Mouse (Mus musculus): ENCODE data around the gene Kcnk12.
A peak's percentile ranks its signal among the peaks of the same experiment; 100 is the strongest.

- TF ChIP-seq CTCF (IDR thresholded peaks at IDR 0.05; ENCODE audit: low read depth) (peak; percentile 62), EP300 (IDR thresholded peaks at IDR 0.05; ENCODE audit: low read depth) (no peak)
These were observed 24.6 kb downstream of the Kcnk12 start for GRCm38 (mm10) chr17:87773175-87773574.

Measured in liver, embryonic 14.5 days (tissue).